Mouse (Mus musculus): ENCODE data around the gene Slc22a17. TPM values are rescaled to one million over a fixed set of nuclear protein-coding genes. Genes with fewer than 3 reads are reported as not detected.

Gene Slc22a17
- polyA plus RNA-seq, 1 experiment, result 15.2 TPM

DNA sequence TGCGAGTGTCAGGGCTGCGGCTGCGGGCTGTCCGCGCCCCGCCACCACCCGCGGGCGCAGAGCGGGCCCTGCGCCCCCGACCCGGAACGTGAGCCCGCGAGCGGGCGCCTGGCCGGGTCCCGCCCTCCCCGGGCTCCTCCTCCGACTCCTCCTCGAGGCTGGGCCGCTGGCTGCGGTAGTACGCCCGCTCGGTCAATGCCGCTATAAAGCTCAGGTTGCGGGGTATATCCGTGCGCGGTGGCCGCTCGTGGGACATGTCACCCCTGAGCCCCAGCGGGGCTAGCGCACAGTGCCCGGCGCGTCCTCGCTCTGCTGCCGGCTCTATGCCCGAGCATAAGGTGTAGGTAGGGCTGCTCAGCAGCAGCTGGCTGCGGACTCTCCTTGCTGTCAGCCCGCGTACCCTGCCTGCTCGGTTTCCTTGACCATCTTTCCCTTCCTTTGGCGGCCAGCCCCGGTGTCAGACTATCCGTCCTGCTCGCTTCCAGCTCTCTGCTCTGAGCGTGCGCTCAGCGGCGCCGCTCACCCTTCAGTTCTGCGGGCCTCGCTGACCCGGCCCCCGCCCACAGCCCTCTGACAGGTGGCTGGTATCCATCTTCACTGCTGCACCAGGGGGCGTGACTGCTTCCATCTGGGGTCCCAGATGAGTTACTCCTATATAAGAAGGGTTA is 35.8 kb downstream of the Slc22a17 start, which contains the start of gene Ppp1r3e:
Gene Ppp1r3e, minus strand, starts transcription at position 503 of the 668 bp plus-strand sequence.
- Histone ChIP-seq H3K4me3 (ENCODE audit: low read depth, low read length) (peak within 1 kb of the TSS; percentile 78), H3K27me3 (ENCODE audit: control insufficient read depth, insufficient read depth, low read length) (no peaks in the 10 kb centered on the region), H3K4me1 (ENCODE audit: control insufficient read depth, insufficient read depth, insufficient read length, low read length) (peaks cover 10% of the 10 kb centered on the region; the same call in 1 of the 2 replicates), H3K27ac (ENCODE audit: insufficient read depth, low read depth, low read length) (peak within 1 kb of the TSS; percentile 60), H3K36me3 (ENCODE audit: control insufficient read depth, insufficient read depth, low read length) (no peaks in the 10 kb centered on the region)
- under 1% methylated on average over 61 of the region's 61 CpGs for WGBS
- TF ChIP-seq CTCF (IDR thresholded peaks at IDR 0.05; ENCODE audit: extremely low read depth, insufficient read length, insufficient replicate concordance, low read depth, low read length) (no peak), POLR2A (IDR thresholded peaks at IDR 0.05; ENCODE audit: low read depth, low read length) (no peak)

DNA sequence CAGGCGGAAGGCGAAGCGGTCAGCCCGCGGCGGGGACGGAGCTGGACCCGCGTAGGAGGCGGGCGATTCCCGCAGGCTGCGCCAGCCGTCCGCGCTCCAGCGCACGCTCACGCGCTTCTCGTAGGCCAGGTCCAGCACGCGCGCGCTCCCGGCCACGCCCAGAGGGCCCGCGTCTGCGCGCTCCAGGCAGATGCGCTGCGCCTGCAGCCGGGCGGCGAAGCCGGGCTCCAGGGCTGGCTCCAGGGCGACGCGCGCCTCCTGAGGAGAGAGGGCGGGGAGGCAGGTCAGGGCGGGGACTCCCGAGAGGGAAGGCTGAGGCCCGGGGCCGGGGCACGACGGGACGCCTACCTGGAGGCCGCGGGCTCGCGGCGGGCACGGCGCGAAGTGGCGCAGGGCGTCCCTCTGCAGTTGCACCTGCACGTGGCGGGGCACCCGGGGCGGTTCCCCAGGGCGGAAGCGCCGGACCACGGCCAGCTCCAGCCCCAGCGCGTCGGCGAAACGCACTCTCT is 36.3 kb downstream of the Slc22a17 start:
- peak overlapping the region; percentile 78 for H3K4me3 ChIP-seq (ENCODE audit: low read depth, low read length)
- H3K36me3 ChIP-seq (ENCODE audit: control insufficient read depth, insufficient read depth, low read length), result no peaks in the 10 kb centered on the region
- H3K4me1 ChIP-seq (ENCODE audit: control insufficient read depth, insufficient read depth, insufficient read length, low read length), result peaks cover 10% of the 10 kb centered on the region; the same call in 1 of the 2 replicates
- peak overlapping the region; percentile 60 for H3K27ac ChIP-seq (ENCODE audit: insufficient read depth, low read depth, low read length)
- WGBS, result under 1% methylated on average over 72 of the region's 72 CpGs
- TF ChIP-seq POLR2A (IDR thresholded peaks at IDR 0.05; ENCODE audit: low read depth, low read length) (no peak; the same call in 1 of the 2 replicates), CTCF (IDR thresholded peaks at IDR 0.05; ENCODE audit: extremely low read depth, insufficient read length, insufficient replicate concordance, low read depth, low read length) (no peak)
- H3K27me3 ChIP-seq (ENCODE audit: control insufficient read depth, insufficient read depth, low read length), result no peaks in the 10 kb centered on the region

DNA sequence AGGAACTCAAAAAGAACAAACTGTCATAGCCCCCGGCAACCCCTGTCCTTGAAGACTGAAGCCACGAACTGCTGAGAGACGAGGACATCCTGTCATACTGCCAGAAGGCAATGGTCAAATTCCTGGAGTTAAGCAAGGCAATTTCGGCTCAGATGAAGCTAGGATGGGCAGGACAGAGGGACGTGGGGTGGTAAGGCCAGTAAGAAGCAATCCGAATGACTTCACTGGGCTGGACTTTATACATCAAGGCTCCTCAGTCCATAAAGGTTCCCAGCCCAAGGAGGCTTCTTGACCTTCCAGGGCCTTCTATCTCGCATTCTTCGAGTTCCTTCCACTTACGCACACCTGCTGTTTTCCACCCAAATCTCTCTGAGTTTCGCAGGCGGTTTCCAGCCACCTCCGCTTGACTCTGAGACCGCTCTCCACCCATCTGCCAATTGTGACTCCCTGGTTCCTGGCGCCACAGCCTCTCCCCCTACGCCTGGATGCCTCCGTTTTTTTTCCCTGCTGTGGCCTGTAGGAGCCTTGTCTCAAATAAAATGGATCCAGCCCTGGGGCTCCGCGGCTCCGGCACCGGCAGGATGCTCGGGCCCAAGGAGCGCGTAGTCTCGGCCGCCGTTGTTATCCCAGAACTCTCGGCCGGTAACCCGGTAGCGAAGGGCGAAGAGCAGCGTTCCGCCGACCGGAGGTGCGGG is 36.9 kb downstream of the Slc22a17 start:
- Histone ChIP-seq H3K4me1 (ENCODE audit: control insufficient read depth, insufficient read depth, insufficient read length, low read length) (peaks cover 10% of the 10 kb centered on the region; the same call in 1 of the 2 replicates), H3K27me3 (ENCODE audit: control insufficient read depth, insufficient read depth, low read length) (no peaks in the 10 kb centered on the region), H3K27ac (ENCODE audit: insufficient read depth, low read depth, low read length) (peak overlapping the region; percentile 38), H3K4me3 (ENCODE audit: low read depth, low read length) (peak overlapping the region; percentile 78), H3K36me3 (ENCODE audit: control insufficient read depth, insufficient read depth, low read length) (no peaks in the 10 kb centered on the region)
- no peak for TF ChIP-seq POLR2A (IDR thresholded peaks at IDR 0.05; ENCODE audit: low read depth, low read length)
- 0 out of 2 replicates have a peak, but pooled peaks have one; percentile 4 for TF ChIP-seq CTCF (IDR thresholded peaks at IDR 0.05; ENCODE audit: extremely low read depth, insufficient read length, insufficient replicate concordance, low read depth, low read length)
- 3% methylated on average over 36 of the region's 36 CpGs for WGBS

DNA sequence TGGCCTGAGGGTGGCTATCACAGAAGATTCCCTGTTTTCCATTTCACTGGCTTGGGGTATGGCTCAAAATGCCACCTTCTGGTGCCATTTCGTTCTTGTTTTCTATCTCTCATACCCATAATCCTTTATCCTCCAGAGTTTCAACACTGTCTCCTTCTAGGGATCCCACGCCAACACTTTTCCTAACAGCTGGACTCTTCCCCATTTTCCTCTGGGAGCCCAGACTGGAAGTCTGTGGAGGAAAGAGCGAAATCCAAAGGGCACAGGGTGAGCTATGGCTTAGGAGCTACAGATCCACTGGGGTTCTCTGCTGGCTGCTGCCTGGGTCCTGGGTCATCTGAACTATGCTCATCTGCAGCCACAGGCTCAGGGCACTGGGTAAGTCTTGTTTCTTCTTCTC is 38.8 kb downstream of the Slc22a17 start:
- Histone ChIP-seq H3K4me3 (ENCODE audit: low read depth, low read length) (no peak overlapping the region), H3K27ac (ENCODE audit: insufficient read depth, low read depth, low read length) (no peak overlapping the region), H3K4me1 (ENCODE audit: control insufficient read depth, insufficient read depth, insufficient read length, low read length) (peaks cover 10% of the 10 kb centered on the region; the same call in 1 of the 2 replicates), H3K36me3 (ENCODE audit: control insufficient read depth, insufficient read depth, low read length) (no peaks in the 10 kb centered on the region), H3K27me3 (ENCODE audit: control insufficient read depth, insufficient read depth, low read length) (no peaks in the 10 kb centered on the region)
- TF ChIP-seq POLR2A (IDR thresholded peaks at IDR 0.05; ENCODE audit: low read depth, low read length) (no peak), CTCF (IDR thresholded peaks at IDR 0.05; ENCODE audit: extremely low read depth, insufficient read length, insufficient replicate concordance, low read depth, low read length) (no peak)
- WGBS, result 72% methylated on average over 3 of the region's 3 CpGs

DNA sequence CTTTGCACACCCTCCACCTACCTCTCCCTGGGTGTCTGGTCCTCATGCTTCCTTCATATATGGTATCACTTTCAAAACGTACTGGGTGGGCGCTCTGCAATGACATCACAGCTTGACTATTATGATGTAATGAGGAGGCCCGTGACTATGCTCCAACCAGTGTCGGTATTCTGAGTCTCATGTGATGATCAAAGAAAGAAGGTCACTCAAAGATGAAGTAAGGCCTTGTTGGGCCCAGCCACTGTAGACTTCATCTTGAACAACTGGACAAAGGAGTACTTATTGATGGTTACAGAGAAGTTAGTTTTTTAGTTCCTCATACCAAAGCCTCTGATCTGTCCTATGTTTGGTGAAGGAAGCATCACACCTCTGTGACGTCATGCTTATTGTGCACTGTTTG is 42.1 kb downstream of the Slc22a17 start, which contains the start of gene Homez:
Gene Homez, minus strand, starts transcription at position 101 of the 400 bp plus-strand sequence.
- H3K4me3 ChIP-seq (ENCODE audit: low read depth, low read length), result no peak within 1 kb of the TSS
- H3K36me3 ChIP-seq (ENCODE audit: control insufficient read depth, insufficient read depth, low read length), result no peaks in the 10 kb centered on the region
- H3K27me3 ChIP-seq (ENCODE audit: control insufficient read depth, insufficient read depth, low read length), result no peaks in the 10 kb centered on the region
- WGBS, result 90% methylated on average over 5 of the region's 5 CpGs
- TF ChIP-seq CTCF (IDR thresholded peaks at IDR 0.05; ENCODE audit: extremely low read depth, insufficient read length, insufficient replicate concordance, low read depth, low read length), result no peak
- TF ChIP-seq POLR2A (IDR thresholded peaks at IDR 0.05; ENCODE audit: low read depth, low read length), result no peak
- peaks cover 8% of the 10 kb centered on the region; the same call in 1 of the 2 replicates for H3K4me1 ChIP-seq (ENCODE audit: control insufficient read depth, insufficient read depth, insufficient read length, low read length)
- no peak within 1 kb of the TSS for H3K27ac ChIP-seq (ENCODE audit: insufficient read depth, low read depth, low read length)

DNA sequence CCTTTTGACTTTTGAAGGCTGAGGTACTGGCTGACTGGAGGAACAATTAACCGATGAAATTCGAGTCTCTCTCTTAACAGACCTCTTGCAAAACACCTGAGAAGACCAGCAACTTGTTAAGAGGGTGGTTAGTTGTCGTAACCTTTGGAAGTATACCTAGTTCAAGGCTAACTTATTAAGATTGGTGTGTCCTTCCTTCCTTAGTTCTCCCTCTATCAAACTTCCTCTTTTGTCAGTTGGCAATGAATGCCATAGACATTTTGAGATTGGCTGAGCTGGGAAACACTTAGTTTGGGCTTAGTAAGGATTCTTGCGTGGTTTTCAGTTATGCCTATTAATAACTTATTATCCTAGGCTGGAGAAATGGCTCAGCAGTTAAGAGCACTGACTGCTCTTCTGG is 44.9 kb downstream of the Slc22a17 start:
- TF ChIP-seq POLR2A (IDR thresholded peaks at IDR 0.05; ENCODE audit: low read depth, low read length) (no peak), CTCF (IDR thresholded peaks at IDR 0.05; ENCODE audit: extremely low read depth, insufficient read length, insufficient replicate concordance, low read depth, low read length) (no peak)
- no peaks in the 10 kb centered on the region for H3K4me1 ChIP-seq (ENCODE audit: control insufficient read depth, insufficient read depth, insufficient read length, low read length)
- H3K36me3 ChIP-seq (ENCODE audit: control insufficient read depth, insufficient read depth, low read length), result no peaks in the 10 kb centered on the region
- no peak overlapping the region for H3K27ac ChIP-seq (ENCODE audit: insufficient read depth, low read depth, low read length)
- H3K27me3 ChIP-seq (ENCODE audit: control insufficient read depth, insufficient read depth, low read length), result no peaks in the 10 kb centered on the region
- 92% methylated on average over 4 of the region's 4 CpGs for WGBS
- no peak overlapping the region for H3K4me3 ChIP-seq (ENCODE audit: low read depth, low read length)

DNA sequence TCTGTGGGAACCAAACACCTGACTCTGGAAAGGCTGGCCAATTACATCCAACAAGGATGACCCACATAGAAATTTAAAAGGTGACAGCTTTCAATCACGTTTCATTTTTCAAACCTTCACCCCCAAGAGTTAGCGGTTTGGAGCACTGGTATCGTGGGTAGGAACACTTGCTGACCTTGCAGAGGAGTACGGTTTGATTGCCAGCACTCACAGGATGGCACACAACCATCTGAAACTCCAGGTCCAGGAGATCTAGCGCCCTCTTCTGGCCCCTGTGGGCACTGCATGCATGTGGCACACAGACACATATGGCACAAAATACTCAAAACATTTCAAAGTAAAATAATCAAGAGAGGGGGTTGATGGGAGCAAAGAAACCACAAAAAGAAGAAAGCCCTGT is 46.0 kb downstream of the Slc22a17 start:
- TF ChIP-seq POLR2A (IDR thresholded peaks at IDR 0.05; ENCODE audit: low read depth, low read length) (no peak), CTCF (IDR thresholded peaks at IDR 0.05; ENCODE audit: extremely low read depth, insufficient read length, insufficient replicate concordance, low read depth, low read length) (peak; percentile 66; the same call in 1 of the 2 replicates)
- Histone ChIP-seq H3K4me3 (ENCODE audit: low read depth, low read length) (no peak overlapping the region), H3K27me3 (ENCODE audit: control insufficient read depth, insufficient read depth, low read length) (no peaks in the 10 kb centered on the region), H3K4me1 (ENCODE audit: control insufficient read depth, insufficient read depth, insufficient read length, low read length) (no peaks in the 10 kb centered on the region), H3K36me3 (ENCODE audit: control insufficient read depth, insufficient read depth, low read length) (no peaks in the 10 kb centered on the region), H3K27ac (ENCODE audit: insufficient read depth, low read depth, low read length) (no peak overlapping the region)
- WGBS, result 61% methylated on average over 5 of the region's 5 CpGs
